Mouse (Mus musculus) left cerebral cortex, adult 18-20 months (tissue): Measurements from ENCODE around the gene Myo10. TPM values are rescaled to one million over a fixed set of nuclear protein-coding genes. Genes with fewer than 3 reads are reported as not detected.

ENCODE experiments used
- DNase-seq, 2 experiments: peaks; one replicate each; pipeline ENCODE4 v3.0.0; 2021 to 2022; ENCODE audit warnings: low spot score in 2 of 2, mixed read lengths in 1 of 2
- total RNA-seq, 2 experiments: library from RNA; stranded (reverse); gene quantifications; 2 replicates each; pipeline ENCODE4 v1.2.3; 2021

Myo10 gene
- total RNA-seq, 2 experiments from 2014 or later: 38.6 to 41.0 TPM

DNA sequence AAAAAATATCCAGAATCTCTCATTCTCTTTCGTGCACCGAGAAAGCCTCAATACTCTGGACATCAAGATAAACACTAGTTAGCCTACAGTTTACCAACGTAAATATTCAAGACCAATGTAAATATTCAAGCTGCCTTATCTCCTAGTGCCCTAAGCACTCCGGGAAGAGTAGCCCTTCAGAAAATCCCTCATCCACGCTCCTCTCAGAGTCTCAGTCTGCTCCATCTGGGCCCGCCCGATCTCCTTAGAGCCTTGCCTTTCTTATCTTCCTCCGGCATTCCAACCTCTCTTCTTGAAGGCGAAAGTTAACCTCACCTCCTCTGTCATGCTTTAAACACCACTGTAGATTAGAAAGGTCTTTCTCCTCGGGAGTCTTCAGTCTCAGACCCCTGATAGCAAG, 13.1 kb upstream of the Myo10 start:
- DNase-seq: no peak

DNA sequence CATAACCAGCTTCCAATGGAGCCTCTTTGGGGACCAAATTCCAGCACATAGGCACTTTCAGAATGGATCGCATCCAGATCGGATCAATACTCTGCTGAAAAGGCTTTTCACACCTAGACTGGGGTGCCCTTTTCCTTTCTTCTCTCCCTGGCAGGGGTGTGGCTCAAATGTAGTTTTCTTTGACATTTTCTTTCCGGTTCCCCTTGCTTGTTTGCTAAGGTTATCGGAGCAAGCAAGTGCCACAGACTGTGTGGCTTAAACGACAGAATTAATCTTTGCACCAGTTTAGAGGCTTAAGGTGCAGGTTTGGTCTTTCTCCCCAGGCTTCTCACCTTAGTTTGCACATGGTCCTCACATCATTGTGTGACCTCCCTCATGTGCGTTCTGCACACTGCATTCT, 11.1 kb upstream of the Myo10 start:
- DNase-seq: no peak

DNA sequence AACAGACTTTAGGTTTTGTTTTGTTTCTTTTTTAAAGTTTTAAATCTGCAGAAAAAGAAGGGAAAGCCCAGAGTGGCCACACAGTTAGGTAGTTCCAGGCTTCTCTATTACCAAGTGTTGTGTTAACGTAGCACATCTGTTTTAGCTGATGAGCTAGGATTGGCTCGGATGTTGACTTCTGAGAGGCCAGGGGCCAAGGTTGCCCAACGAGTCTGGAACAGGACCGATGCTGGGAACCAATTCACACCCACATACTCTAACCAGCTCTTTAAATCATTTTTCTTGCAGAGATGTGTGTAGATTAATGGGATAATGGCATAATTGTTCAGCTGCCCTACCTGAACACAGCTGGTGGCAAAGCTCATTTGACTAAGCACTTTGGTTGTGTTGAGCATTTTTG, 1.8 kb upstream of the Myo10 start:
- DNase-seq: no peak

DNA sequence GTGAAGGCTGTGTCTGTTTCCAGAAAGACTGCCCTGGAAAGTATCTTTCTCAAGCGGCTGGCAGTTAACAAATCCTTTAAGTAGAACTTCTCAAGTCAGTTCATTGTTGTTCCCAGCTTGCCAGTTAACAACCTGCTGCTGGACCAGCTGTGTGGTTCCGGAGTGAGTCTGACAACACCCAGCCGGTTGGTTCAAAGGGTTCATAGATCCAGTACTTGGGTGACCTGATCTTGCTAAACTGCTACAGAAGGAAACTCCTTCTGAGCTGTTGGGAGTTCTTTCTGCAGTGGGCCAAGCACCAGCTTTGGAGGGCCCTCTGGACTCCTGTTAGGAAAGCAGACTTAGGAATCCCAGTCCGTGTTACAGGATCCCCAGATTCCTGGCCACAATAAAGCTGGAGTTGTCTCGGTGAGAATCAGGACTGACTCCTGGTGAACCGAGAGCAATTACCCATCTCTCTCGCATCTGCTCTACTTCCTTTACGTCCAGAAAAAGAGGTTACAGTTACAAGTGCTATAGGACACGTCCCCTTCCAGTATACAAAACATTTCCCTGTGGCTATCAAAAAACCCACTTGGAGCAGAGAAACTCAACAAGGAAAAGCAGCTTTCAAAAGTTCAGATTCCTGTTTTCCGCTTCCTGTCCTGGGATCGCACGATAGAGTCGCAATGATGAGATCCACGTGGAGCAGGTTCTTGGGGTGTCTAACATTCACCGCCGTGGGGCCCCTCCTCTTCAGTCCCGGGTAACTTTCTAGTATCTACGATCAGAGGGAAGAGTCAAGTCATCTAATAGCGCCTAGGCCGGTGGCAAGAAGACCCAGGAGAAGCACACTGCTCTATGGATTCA, 750 bp upstream of the Myo10 start:
- no peak for DNase-seq

DNA sequence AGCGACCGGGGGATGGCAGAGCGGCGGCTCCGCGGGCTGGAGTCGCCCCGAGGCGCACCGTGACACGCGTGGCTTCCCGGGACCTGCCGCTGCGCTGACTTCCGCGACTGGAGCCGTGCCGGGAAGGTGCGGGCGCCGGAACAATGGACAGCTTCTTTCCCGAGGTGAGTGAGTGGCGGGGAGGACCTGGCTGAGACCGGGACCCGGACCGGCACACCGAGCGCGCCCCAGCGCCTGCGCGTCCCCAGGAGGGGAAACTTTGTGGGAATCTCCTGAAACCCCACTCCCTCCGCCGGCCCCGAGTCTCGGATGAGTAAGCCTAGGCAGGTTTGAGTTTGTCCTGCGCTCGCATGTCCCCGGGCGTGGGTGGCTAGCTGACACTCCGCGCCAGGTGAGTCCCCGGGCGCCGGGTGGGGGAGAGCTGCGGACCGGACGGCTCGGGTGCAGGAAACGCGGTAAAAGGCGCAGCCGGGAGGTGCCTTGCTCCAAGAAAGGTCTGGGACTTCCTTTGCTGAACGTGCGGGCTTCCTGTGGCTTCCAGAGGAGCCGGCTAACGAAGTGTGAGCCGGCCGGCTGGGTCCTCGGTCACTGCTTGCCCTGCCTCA, 644 bp downstream of the Myo10 start:
- DNase-seq: peak in 1 of 2 experiments; percentile 14

DNA sequence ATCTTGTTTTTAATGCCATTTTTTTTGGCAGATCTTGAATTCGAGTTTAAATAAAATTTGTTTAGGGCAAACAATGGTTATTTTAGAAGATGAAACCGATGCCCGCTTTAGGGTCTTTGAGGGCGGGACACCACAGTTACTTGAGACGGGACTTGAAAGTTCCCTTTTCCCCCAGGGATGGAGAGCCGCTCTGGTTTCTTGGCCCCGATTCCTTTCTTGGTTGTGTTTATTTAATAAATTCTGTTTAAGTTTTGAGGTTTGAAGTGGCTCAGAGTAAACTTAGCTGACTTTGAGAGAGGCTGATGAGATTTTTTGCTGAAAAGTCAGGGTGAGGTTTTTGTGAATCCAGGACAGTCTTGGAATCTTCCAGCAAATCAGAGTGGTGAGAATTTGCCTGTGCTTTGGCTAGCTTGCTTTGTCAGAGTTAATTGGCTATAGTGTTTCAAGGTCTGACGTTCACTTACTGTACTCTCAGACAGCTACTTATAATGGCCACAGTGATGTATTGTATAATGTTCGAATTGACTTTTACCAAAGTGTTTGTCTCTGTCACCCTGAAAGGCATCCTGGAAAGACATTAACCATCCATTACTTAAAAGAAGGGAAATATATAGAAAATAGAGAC, 1.3 kb downstream of the Myo10 start:
- no peak for DNase-seq

DNA sequence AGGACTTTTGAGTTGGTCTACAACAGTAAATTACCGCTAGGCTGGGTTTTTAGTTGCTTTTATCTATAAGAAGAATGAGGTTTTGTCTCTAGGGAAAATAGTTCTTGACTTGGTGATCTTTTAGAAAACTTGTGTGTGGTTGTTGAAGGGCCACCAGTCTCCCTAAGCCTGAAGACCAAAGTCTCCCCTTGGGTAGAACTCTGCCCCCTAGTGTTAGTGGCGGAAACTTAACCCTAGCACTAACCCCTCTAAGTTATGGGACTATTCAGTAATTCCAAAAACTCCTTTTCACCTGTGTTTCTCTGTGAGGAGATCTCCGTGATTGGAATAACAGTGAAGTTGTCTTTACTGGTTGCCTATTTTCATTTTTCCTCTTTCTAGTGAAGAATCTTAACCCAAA, 1.9 kb downstream of the Myo10 start:
- no peak for DNase-seq

DNA sequence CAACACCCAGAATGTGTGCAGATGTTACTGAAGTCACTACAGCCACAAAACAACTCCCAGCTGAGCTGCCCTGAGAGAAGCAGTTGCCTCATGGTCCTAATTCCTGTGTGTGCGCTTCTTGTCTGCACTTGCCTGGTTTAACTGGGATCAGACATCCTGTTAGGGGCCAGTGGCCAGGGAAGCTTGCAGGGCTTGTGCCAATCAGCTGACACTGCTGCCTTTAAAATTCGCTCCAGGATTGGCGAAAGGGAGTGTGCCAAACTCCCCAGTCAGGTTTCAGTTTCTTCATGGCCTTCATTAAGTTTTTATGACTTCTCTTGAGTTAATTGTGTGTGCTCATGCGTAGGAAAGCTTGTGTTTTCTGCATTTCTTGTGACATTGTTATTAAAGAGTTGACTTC, 3.1 kb downstream of the Myo10 start:
- DNase-seq: no peak

DNA sequence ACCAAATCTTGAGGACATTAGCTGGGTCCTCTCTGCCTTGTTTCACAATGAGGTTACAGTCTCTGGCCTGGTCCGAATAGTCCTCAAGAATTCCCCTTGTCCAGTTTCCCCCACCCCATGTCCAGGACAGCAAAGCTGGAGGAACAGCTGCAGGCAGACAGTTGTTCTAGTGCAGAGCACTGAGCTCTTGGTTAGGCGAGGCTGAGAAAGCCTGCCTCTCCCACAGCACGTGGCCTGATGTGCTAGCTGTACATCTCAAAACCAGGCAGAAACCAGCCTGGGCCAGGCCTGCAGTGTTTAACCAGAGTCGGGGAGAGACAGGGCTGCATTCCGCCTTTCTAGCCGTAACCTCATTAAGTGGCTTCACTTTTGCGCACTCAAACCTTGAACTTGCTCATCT, 4.7 kb downstream of the Myo10 start:
- no peak for DNase-seq

DNA sequence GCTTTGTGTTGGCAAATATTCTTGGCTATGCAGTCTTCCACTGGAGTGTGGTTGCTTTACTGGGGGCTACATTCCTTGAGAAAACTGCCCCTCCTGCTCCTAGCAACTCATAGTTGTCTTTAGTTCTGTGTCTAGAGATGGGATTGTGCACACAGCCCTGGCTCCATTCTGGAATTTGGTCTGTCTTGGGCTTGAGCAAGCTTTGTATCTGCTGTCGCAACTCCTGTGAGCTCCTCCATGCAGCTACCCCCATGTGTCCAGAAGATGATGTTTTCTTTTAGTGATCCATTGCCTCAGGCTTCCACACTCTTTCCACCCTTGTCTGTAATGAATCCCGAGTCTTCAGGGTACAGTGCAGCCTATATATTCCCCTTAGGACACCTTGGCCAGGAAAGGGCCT, 5.9 kb downstream of the Myo10 start:
- DNase-seq: no peak

DNA sequence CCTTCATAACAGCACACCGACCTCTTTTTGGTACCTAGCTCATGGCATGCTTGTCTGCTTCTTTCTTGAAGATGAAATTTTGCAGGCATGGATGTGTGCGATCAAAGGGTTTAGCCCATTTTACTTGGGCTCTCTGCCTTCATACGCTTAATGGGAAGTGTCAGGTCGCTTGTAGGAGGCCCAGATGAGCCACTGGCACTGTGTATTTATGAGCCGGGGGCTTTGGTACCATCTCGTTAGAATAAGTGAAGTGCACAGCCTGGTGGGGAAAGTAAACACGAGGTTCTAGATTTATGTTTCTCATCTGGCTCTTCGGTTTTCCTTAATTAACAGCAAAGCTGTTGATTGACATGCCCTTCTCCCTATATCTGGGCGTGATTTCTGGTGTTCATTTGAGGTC, 8.4 kb downstream of the Myo10 start:
- DNase-seq: no peak

DNA sequence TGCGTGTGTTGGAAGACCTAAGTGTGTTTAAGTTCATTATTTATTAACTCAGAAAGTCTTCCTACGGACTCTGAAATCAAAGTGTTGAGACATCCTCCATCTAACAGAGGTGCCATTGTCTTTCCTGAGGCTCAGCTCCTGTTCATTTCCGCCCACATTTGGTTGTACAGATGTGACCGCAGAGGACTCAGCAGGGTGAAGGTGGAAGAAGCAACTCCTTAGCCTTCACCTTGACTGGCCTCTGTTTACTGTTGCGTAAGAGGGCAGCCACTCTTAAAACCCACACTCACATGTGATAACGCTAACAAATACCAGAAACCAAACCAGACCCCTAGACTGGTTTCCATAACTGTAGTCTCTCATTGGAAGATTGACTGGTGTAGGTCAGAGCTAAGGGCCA, 9.0 kb downstream of the Myo10 start:
- no peak for DNase-seq

DNA sequence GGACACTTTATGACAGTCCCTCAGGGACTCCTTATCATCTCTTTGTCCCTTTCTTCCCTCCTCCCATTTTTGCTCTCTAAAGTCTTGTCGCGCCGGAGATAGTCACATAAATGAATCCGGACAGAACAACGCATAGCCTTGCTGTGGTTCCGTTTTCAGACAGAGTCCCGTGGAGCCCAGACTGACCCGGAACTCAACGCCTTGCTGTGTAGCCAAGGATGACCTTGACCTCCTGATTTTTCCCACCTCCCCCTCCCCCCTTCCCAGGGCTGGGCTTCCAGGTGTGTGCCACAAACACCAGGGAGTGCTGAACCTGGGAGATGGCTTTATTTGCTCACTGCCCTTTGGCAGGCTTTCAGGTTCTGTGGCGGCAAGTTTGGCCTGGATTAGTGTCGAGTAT, 10.6 kb downstream of the Myo10 start:
- no peak for DNase-seq

DNA sequence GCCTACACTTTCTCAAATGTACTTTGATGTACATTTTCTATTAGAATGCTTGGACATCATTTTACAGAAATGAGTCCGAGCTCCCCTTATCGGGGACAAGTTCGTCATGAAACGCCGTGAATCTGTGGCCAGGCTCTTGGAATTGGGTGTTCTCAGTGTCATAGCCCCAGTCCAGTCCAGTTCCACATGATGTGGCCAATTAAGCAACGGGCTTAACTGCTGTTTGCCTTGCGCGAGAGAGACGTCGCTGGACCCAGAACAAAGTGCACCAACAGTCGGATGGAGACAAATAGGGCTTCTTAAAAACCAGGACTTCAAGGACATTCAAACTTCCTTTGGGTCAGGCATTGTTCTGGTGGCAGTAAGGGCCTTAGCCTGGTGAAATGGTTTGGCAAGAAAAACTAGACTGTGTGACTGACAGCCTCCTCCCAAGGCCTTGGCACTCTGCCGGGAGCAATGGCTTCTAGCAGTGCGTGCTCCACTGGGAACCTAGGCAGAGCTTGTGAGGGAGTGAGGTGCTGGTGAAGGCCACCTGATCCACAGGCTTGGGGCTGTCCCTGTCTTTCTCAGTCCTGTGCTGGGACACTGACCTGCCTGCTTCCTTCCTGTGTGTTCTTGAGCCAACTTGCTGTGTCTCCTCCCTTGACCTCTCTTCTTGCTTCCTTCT, 11.5 kb downstream of the Myo10 start:
- no peak for DNase-seq

DNA sequence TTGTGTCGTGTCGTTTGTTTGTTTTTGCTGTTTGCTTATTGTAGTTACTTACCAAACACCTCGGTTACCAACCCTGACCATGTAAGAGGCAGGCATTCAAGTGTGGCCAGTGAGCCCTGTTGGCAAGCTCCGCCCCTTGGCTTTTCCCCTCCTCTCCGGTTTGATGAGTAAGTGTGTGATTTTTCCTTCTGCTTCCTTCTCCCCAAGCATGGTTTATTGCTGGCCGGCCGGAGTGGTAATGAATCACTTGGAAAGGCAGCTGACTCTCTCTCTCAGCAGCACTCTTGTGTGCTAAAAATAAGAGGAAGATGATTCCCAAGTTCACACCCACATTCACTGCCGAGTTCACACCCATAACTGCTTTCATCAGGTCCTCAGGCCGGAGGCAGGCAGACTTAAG, 15.4 kb downstream of the Myo10 start:
- peak; percentile 32 to 66 for DNase-seq

DNA sequence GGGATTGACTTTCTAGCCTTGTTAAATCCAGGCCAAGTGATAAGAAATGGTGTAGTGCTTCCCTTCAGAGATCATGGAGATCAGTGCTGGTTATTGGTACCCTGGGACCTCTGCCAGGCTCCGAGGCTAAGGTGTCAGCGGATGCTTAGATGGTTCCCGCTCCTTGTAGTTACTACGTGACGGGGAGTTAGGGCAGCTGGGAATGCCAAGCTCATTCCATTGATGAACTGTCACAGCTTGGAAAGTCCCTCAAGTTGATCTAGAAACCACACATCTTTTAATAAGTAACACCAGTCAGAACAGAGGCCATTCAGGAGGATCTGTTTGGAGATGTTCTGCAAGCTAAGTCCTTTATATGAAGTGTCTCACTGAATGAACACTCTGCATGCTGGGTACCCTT, 16.9 kb downstream of the Myo10 start:
- no peak for DNase-seq

DNA sequence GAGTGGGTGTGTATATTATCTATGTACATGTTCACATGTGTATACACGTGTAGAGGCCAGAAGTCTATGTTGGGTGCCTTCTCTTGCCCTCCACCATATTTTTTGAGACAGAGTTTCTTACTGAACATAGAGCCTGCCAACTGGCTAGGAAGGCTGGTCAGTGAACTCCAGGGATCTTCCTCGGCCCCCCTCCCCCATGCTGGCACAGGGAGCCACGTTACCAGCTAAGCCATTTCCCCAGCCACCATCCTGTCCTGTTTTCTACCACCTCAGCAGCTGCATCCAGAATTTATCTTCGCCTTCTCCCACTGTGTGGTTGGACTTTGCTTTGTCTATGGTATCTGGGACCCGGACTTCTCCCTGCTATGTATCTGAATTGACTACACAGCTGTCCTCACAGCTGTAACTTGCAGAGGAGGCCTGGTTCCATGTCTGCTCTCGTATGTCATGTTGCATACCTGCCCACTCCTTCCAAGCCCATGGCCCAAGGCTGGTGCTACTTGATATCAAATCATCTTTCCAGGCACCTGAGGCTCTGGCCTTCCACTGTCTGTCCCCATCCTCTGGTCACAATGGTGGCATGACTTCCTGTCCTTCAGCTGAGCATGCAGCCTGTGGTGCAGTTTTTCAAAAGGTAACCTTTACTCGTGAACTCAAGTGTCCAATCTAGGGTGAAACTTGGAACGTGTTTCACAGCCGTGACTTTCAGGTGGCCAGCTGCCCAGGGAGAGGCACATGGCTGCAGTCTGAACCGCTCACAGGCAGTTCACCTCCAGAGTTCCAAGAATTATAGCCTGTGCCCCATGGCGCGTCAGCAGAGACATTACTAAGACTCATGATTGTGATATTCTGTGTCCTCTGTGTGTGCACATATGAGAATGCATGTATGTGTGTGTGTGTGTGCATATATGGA, 18.8 kb downstream of the Myo10 start:
- DNase-seq: no peak

DNA sequence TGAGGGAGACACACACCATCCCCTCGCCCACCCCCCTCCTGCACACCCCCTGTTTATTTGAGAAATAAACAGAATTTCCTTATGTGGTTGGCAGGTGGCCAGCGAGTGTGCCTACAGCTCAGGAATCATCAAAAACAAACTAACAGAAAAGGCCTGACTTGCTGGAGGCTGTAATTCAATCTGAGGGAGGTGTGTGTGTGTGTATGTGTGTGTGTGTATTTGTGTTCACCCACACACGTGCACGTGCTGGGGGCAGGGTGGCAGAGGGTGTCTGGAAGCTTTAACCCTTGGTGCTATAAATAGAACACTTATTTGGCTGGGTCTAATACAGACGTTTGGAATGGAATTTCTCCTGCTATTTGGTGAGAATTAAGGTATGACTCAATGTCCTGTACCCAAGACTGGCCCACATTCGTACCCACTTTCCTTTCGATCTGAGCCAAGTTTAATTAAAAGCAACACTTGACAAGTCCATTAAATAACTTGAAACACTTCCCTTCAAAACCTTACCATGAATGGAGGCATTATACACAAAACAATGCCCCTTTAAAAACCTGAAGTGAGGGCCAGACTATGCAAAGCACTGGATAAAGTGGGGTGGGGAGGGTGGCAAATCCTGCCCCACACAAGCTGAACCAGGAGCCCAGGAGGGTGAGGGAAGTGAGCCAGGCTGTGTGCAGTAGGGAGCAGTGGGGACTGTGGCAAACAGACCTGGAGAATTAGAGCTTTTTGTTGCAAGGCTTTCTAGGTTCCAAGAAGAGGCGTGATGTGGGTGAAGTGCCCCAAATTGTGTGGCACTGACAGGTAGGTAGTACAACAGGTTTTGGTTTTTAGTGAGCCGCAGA, 20.1 kb downstream of the Myo10 start:
- no peak for DNase-seq

DNA sequence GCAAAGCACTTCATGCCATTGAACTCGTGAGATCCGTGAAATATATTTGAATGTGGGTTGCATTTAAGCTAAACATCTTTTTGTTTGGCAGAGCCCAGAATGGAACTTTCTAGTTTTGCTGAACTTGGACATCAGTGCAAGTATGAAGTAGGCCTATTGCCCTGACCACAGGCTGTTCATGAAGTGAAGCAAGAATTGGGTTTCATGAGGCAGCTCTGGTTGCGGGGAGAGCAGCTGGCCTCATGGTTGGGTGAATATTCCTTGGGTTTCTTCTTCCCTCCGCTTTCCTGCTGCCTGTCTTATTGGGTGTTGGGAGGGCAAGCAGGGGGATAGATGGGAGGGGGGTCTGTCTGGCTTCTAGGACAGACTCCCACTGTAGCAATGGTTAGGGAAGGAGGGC, 23.5 kb downstream of the Myo10 start:
- no peak for DNase-seq

DNA sequence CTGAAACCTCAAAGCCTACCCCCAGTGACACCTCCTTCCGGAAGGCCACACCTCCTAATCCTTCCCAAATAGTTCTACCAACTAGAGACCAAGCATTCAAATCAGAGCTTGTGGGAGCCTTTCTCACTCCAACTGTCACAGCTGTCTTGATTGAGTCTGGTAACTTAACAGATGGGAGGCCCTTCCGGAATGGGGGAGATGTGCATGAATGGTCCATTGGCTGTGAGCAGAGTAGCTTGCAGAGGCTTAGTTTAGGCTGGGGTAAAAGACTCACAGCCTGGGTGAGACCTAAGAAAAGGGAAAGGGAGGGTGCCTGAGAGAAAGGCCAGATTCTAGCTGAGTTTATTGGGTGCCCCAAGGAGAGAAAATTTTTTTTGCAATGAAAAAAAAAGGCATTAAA, 26.0 kb downstream of the Myo10 start:
- no peak for DNase-seq
